Mouse (Mus musculus): ENCODE data around the gene Dis3l2.

The Dis3l2 gene

DNA sequence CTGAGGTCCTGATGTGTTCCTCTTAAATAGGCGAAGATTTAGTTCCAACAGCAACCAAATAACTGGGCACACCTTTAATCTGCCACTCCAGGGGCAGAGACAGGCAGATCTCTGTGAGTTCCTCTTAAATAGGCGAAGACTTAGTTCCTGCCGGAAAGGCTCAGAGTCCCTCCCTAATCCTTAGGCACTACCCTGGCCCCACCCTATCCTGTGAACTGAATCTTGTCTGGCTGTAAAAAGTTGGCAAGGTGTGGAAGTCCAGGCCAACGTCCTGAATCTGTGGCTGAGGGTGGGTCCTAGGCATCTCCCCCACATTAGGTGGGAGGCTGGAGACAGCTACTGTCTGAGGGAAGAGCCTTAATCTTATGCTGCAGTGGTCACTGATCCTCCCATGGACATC is 386.2 kb downstream of the Dis3l2 start, which contains the start of gene Alppl2:
Alppl2 (minus strand) TSS at position 101 of the 400 bp plus-strand sequence.
- DNase-seq, result no peak

DNA sequence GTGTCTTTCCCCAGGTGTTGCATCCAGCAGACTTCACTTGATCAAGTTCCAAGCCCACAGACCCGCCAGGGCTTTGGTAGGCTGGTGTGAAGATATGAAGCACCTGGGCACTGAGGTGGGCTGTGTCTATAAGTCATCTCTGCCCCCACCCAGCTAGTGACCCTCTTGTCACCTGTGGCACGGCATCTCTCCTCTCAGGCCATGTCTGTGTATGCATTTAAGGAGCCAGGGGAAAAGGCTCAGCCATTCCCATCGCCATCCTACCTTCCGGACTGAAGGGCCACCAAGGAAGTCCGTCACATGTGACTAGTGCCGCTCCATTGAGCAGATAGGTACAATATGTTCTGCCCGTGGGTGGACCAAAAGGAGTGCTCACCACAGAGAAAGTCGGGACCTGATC is 392.0 kb downstream of the Dis3l2 start:
- DNase-seq, result no peak

DNA sequence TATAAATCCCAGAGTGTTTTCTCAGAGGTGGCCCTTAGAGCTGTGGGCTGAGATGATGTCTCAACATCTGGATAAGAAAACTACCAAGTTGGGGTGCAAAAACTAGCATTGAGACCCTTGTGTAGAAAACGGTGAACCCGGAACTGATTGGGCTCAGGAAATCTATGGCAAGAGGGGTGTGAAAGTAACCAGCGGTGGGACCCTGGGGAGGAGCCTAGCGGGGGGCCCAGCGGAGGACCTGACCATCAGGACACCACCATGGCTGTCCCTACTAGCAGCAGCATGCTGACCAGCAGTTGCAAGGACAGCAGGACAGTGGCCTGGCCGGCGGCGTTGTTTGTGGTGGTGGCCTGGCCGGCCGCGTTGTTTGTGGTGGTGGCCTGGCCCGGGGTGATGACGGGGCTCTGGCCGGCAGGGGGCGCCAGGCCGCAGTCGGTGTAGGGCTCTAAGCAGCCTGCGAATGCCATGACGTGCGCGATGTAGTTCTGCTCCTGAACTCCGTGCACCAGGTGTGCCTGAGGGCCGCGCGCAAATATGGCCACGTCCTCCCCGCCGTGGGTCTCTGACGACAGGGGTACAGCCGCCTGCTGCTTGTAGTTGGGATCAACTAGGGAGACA is 394.9 kb downstream of the Dis3l2 start:
- peak; percentile 16 for DNase-seq

Data from cerebellum, adult 8-10 months (tissue).